Mouse (Mus musculus) kidney, adult 9 months (tissue): ENCODE results near the gene 1700001C02Rik.

Experiments used
- DNase-seq: peaks from one replicate; pipeline ENCODE4 v3.0.0; 2022

1700001C02Rik gene

DNA sequence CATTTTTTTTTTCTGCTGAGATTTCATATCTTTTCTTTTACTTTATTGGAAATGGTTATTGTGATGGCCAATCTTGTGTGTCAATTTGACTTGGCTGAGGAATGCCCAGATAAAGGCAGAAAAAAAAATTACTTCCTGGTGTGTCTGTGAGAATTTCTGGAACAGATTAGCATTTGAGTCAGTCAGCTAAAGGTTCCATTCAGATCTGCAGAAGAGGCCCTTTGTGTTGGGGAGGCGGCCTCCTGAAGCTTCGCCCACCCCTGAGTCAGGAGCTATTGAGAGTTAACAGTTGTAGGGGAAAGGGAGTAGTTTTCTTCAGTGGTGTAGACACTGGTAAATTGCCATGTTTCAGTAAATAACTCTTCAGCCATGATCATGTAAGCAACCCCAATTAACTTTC is 29.4 kb downstream of the 1700001C02Rik start:
- no peak for DNase-seq

DNA sequence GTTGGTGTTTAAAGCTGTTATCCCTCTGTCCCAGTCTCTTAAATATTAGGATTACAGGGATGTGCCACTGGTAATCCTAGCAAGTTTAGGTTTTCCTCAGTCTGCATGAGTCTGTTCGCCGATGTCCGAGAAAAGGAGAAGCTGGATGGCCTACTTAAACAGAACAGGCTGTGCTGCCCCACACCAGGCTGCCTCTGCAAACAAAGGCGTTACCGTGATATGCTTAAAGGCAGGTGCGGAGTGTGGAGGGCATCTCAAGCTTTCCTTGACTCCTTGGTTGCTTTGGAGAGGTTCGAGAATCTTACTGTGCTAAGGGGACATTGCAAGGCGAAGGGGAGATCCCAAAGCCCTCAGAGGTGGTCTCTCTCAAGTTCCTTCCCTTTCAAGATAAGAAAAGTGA is 31.0 kb downstream of the 1700001C02Rik start:
- no peak for DNase-seq

DNA sequence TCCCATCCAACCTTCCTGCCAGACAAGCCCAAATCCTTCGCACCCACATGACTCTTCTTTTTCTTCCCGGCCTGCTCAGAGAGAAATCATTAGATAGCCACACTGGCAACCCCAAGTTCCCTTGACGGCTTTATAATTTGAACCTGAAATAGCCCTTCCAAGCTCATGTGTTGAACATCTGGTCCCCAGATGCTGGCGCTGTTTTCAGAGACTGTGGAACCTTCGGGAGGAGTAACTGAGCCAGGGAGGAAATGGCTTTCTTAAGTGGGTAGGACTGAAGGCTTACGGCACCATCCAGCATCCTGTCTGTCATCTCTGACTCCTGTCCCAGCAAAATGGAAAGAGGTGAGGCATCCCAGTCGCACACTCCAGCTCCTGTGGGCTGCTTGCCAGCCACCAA is 31.5 kb downstream of the 1700001C02Rik start:
- no peak for DNase-seq

DNA sequence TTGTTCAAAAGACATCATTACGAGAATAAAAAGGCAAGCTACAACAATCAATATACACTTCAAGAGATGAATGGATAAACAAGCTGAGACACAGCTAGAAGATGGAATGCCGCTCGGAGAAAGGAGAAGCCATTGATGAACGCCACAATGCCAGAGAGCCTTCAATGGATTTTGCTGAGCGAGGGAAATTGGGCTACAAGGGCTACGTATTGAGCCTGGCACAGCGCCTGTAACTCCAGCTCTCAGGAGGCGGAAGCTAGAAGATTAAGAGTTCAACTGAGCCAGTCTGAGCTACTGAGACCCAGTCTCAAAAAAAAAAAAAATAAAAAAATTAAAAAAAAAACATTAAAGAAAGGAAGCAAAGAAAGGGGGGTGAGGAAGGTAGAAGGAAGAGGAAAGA is 47.3 kb downstream of the 1700001C02Rik start:
- DNase-seq = no peak

DNA sequence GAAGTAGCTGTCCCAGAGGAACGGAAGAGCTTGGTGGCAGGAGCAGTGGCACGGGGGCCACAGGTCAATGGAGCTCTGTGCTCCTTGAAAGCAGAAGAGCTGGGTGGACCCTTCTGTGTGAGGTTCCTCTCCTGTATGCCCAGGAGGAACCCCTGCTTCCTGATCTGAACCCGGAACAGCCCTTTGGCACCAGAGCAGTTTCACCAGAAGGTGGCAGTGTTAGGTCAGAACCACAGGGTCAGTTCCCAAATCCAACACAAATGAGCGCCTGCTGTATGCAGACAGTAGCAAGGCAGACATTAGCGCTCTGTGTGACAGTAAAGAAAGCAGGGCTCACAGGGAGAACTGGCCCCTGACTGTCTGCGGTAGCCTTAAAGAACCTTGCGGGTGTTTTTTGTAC is 50.5 kb downstream of the 1700001C02Rik start:
- DNase-seq = peak; percentile 56

DNA sequence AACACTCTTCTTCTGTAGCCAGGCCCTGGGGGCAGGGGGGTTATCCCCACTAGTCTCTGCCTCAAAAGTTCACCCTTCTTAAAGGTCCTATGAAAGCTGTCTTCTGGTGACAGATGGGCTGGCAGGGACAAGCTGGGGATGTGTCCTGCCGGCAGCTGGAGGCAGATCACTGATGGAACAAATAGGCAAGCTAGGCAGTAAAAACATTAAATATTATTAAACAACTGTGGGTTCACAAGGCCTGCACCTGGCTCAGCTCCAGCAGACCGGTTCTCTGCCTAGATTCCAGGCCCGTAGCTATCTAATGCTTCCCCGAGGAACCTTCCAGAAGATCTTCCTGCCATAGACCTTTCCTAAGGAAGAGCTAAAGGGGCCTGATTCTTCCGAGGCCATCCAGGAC is 52.3 kb downstream of the 1700001C02Rik start:
- DNase-seq = no peak

DNA sequence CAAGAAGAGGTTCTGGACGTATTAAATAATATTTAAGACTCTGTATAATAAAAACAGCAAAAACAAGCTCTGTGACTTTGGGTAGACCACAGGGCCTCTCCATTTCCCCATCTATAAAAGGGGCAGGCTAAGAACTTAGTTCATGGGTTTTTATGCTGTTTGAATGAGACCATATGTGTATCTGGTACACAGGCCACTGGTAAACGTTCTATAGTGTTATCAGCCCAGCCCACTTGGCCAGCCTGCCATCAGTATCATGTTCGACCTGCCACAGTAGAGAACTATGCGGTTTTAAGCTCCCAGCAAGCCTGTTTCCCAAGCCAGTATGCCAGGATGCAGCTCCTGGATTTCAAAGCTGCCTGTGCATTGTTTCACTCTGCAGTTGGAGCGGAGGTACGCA is 52.7 kb downstream of the 1700001C02Rik start:
- no peak for DNase-seq

DNA sequence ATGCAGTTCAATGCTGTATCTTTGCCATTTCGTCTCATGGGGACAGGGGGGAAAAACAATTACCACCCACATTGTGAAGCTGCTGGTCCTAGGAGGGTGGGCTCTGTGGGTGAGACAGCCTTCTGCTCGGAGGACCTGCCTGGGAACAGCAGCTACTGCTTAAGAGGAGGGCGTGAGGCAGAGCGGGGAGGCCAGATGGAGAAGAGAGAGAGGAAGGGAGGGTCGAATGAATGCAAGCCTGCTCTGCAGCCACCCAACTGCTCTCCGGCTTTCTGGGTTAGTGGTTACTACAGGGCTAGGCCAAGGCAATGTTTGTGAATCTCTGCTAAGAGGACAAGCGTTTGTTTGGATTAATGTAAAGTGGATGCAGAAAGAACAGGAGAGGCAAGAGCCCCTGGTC is 53.6 kb downstream of the 1700001C02Rik start:
- no peak for DNase-seq

DNA sequence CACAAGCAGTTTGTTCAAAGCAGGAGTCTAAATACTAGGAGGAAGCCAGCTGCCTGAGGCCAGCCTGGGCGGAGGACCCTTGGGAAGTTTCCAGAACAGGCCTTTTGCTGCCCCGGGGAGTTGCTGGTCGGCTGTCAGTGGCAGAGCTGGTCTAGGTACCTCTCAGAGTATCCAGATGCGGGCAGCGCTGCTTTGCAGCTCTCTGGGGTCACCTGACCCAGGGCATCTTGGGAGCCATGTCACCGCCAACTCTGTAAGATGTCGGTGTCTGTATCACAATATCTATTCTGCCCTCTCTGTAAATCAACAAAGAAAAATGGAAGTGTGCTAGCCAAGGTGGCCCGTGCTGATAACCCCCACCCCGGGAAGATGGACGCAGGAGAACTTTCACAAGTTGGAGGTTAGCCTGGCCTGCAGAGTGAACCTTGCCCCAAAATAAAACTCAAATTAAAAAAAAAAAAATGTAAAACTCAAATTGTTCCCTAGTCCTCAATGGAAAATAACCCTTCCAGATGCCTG is 54.4 kb downstream of the 1700001C02Rik start:
- DNase-seq = no peak

DNA sequence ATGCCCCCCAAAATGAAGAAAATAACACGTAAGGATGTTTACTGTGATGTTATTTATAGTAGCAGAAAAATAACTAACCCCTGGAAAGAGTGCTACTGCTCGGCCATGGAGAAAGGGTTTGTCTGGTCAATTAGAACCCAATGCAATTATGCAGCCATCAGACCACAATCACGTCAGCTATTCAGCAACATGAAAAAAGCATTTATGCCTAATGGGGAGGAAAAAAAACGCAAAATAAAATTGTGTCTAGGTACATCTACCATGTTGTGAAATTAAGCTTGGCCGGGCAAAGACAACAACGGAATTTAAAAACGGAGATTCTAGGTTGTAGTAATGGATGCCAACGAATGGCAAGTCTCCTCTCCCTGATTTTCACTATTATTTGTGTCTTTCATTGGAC is 56.6 kb downstream of the 1700001C02Rik start:
- DNase-seq = no peak

DNA sequence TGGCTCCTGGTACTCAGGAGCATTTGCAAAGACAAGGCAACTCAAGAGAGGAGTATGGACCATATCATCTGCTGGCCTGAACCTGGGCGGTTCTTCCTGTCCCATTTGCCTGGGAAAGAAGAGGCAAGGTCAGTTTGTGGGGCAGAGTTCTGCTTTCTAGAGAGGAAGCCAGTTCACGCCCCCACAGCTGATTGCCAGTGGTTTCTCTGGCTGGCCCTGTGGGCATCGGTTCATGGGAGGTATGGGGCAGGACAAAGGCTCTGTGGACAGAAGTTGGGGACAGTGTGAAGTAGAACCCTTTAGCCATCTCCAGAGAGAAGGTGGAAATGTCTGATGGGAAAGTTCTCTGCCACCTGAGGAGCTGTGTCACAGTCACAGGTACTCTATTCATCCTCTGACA is 57.3 kb downstream of the 1700001C02Rik start:
- no peak for DNase-seq

DNA sequence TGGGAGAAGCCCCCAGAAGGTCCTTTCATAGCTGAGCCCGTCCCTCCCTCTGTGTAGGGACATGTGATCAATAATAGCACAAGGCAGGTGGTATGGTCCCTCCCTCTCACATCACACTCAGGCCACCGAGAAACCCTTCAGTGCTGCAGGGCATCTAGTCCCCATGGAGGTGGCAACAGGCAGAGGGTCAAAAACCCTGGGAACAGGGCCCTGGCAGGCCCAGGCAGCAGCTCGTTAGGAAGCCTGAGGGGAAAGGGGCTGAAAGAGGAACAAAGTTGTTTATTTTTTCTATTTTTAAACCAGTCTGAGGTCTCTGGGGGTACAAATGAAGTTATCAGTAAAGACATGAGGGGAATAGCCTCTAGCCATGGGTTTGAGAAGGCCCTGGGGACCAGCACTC is 58.4 kb downstream of the 1700001C02Rik start:
- no peak for DNase-seq

DNA sequence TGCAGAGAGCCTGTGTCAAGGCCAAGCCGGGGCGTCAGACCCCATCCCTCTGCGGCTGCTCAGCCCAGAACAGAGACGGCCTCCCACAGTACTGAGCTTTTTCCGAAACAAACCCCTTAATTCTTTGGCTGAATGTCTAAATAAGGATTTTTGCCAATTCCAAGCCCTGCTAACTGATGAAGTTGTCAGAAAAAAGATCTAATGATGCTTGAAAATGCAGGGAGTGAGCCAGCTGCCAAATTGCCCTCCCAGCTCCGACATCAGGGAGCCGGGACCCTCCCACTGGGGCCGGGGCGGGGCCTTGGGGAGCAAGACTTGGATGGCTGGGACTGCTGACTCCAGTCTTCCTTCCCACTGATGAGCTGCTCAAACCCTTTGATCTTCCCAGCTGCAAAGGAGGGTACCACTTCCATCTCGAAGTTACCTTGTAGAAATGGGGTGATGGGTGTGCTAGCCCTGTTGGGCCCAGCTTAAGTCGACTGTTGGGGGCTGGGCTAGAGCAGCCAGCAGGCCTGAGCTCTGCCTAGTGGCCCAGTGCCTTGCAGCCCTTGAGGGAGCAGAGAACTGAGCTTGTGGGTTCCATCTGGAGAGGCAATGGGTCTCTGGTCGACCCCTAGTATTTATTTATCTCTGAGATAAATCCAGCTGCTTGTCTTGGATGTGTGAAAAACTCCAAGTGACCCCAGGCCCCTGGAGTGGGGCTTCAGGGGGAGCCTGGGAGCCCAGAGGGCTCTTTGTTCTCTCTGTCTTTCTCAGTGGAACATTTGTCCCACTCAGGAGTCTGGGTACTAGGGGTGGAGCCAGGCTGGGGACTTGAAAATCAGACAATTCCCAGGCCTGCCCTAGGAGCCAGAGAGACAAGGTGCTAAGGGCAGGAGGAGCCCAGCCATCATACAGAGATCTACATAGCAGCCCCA is 60.3 kb downstream of the 1700001C02Rik start:
- no peak for DNase-seq

DNA sequence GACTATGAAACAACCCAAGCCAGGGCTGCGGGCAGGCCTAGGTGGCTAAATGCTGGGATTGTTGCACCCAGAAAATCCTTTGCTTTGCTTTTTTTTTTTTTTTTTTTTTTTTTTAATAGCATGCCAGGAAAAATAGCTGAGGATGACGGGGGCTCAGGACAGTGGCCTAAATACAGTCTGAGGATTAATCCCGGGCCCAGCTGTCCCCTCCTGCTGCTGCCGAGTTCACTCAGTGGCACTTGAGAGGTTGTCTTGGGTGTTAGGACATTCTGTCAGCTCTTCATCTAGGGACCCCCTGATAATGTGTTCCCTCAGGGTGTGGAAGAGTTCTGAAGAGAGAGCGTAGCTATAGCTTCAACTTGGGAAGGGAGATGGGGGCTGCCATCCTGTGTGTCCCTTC is 61.3 kb downstream of the 1700001C02Rik start:
- no peak for DNase-seq

DNA sequence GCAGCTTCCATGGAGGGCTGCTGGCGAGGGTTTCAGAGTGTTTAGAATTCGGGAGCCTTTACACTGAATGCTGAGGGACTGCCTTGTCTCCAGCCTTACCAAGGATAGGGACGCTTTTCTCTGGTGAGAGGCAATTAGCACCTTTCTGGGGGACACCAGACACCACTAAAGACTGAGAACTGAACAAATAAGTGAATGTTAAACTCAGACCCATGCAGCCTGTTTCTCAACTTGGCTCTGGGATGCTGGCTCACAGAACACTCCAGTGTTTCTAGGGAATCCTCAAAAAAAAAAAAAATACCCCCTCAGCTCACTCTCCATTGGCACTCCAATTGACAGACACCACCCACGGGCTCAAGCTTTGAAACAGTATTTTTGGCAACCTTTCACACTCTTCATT is 63.1 kb downstream of the 1700001C02Rik start:
- no peak for DNase-seq
